Mouse (Mus musculus): ENCODE results near the gene Icam4. TPM values are rescaled to one million over a fixed set of nuclear protein-coding genes. Genes with fewer than 3 reads are reported as not detected.
"Not testable (repeated sequence)": the region's sequence is repeated elsewhere in the genome, so short reads cannot be mapped to it uniquely, and the experiment has no call there.

Icam4 gene
- total RNA-seq (2015; ENCODE audit: low replicate concordance) (39.2 and 40.8 TPM in 2 replicates), total RNA-seq (2017; ENCODE audit: low replicate concordance) (20.6 and 35.8 TPM in 2 replicates)

- ATAC-seq (replicated peaks; ENCODE audit: low FRiP score, poor library complexity, severe bottlenecking), result peak; percentile 61
Observed at GRCm38 (mm10) chr9:21029291-21030054, at the start of gene Icam4. Gene Icam4, plus strand, starts transcription at chr9:21029373.

- ATAC-seq (replicated peaks; ENCODE audit: low FRiP score, poor library complexity, severe bottlenecking), result no peak
Observed at GRCm38 (mm10) chr9:20979769-20980168, 49.4 kb upstream of the Icam4 start.

- no peak for ATAC-seq (replicated peaks; ENCODE audit: low FRiP score, poor library complexity, severe bottlenecking)
Observed at GRCm38 (mm10) chr9:20982171-20982570, 47.0 kb upstream of the Icam4 start.

GRCm38 (mm10) chr9:20983169-20983568, 46.0 kb upstream of the Icam4 start:
- ATAC-seq (replicated peaks; ENCODE audit: low FRiP score, poor library complexity, severe bottlenecking), result no peak

- no peak for ATAC-seq (replicated peaks; ENCODE audit: low FRiP score, poor library complexity, severe bottlenecking)
Observed at GRCm38 (mm10) chr9:20986952-20987686, 42.1 kb upstream of the Icam4 start.

GRCm38 (mm10) chr9:20987953-20988352, 41.2 kb upstream of the Icam4 start:
- no peak for ATAC-seq (replicated peaks; ENCODE audit: low FRiP score, poor library complexity, severe bottlenecking)

GRCm38 (mm10) chr9:20990861-20991260, 38.3 kb upstream of the Icam4 start:
- no peak for ATAC-seq (replicated peaks; ENCODE audit: low FRiP score, poor library complexity, severe bottlenecking)

- ATAC-seq (replicated peaks; ENCODE audit: low FRiP score, poor library complexity, severe bottlenecking), result no peak
Observed at GRCm38 (mm10) chr9:20991587-20991986, 37.6 kb upstream of the Icam4 start.

- ATAC-seq (replicated peaks; ENCODE audit: low FRiP score, poor library complexity, severe bottlenecking), result no peak
Observed at GRCm38 (mm10) chr9:20993165-20993898, 35.8 kb upstream of the Icam4 start.

GRCm38 (mm10) chr9:20995069-20995468, 34.1 kb upstream of the Icam4 start:
- no peak for ATAC-seq (replicated peaks; ENCODE audit: low FRiP score, poor library complexity, severe bottlenecking)

- ATAC-seq (replicated peaks; ENCODE audit: low FRiP score, poor library complexity, severe bottlenecking), result no peak
Observed at GRCm38 (mm10) chr9:20997065-20997464, 32.1 kb upstream of the Icam4 start.

- ATAC-seq (replicated peaks; ENCODE audit: low FRiP score, poor library complexity, severe bottlenecking), result not testable (repeated sequence)
Observed at GRCm38 (mm10) chr9:20998337-20998736, 30.8 kb upstream of the Icam4 start.

- no peak for ATAC-seq (replicated peaks; ENCODE audit: low FRiP score, poor library complexity, severe bottlenecking)
Observed at GRCm38 (mm10) chr9:21000811-21001210, 28.4 kb upstream of the Icam4 start.

- ATAC-seq (replicated peaks; ENCODE audit: low FRiP score, poor library complexity, severe bottlenecking), result no peak
Observed at GRCm38 (mm10) chr9:21001651-21002200, 27.4 kb upstream of the Icam4 start.

- ATAC-seq (replicated peaks; ENCODE audit: low FRiP score, poor library complexity, severe bottlenecking), result peak; percentile 9; the same call in 1 of the 2 replicates
Observed at GRCm38 (mm10) chr9:21002270-21002626, 26.9 kb upstream of the Icam4 start.

- ATAC-seq (replicated peaks; ENCODE audit: low FRiP score, poor library complexity, severe bottlenecking), result peak; percentile 87
Observed at GRCm38 (mm10) chr9:21002627-21003551, 26.3 kb upstream of the Icam4 start, which contains the start of gene Mrpl4. Gene Mrpl4, plus strand, starts transcription at chr9:21002738.

- no peak for ATAC-seq (replicated peaks; ENCODE audit: low FRiP score, poor library complexity, severe bottlenecking)
Observed at GRCm38 (mm10) chr9:21007313-21007952, 21.7 kb upstream of the Icam4 start.

- 0 out of 2 replicates have a peak, but pooled peaks have one; percentile 38 for ATAC-seq (replicated peaks; ENCODE audit: low FRiP score, poor library complexity, severe bottlenecking)
Observed at GRCm38 (mm10) chr9:21008007-21008406, 21.2 kb upstream of the Icam4 start.

Data from erythroblast, adult 5-6 weeks (primary cell).